Mouse (Mus musculus): ENCODE data around the gene Evi2. TPM values are rescaled to one million over a fixed set of nuclear protein-coding genes. Genes with fewer than 3 reads are reported as not detected.
A peak's percentile ranks its signal among the peaks of the same experiment; 100 is the strongest.

Evi2 gene
- total and polyA plus RNA-seq, 2 experiments from 2014 or later = 0.28 TPM; not detected in 1

GRCm38 (mm10) chr11:79566947-79567346 is 36.6 kb upstream of the Evi2 start:
- no peak overlapping the region for H3K9ac ChIP-seq (replicated peaks; ENCODE audit: low read length, poor library complexity, severe bottlenecking)
- H3K36me3 ChIP-seq (ENCODE audit: insufficient read depth, low read length) = peaks cover 53% of the 10 kb centered on the region
- no peaks in the 10 kb centered on the region for H3K4me1 ChIP-seq (ENCODE audit: insufficient read depth, low read length)
- no peak overlapping the region for H3K4me3 ChIP-seq (ENCODE audit: low read depth, low read length)
- ATAC-seq (ENCODE audit: low FRiP score) (no peak), DNase-seq (ENCODE audit: low spot score) (no peak)
- no peak overlapping the region for H3K27ac ChIP-seq (ENCODE audit: low read depth, low read length)
- H3K27me3 ChIP-seq (ENCODE audit: insufficient read depth, low read length) = no peaks in the 10 kb centered on the region
- WGBS = 65% methylated on average over 1 of the region's 1 CpGs
- TF ChIP-seq CTCF (IDR thresholded peaks at IDR 0.05) = peak; percentile 22; the same call in 1 of the 2 replicates
- no peaks in the 10 kb centered on the region for H3K9me3 ChIP-seq (ENCODE audit: low read length)
- H3K4me2 ChIP-seq (ENCODE audit: low read depth, low read length, poor library complexity, severe bottlenecking) = no peak overlapping the region

DNA sequence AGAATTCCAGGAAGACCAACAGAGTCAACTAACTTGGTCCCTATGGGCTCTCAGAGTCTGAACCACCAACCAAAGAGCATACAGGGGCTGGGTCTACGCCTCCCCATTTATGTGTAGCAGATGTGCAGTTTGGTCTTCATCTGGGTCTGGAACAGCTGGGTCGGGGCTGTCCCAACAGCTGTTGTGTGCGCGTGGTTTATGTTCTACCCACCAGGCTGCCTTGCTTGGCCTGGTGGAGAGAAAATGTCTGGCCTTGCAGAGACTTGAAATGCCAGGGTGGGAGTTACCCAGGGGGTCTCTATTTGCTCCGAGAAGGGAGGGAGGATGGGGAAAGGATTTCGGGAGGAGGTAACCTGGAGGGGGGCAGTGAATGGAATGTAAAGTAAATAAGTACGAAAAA is 33.1 kb upstream of the Evi2 start:
- no peak for ATAC-seq (ENCODE audit: low FRiP score)
- Histone ChIP-seq H3K4me1 (ENCODE audit: insufficient read depth, low read length) (no peaks in the 10 kb centered on the region), H3K27me3 (ENCODE audit: insufficient read depth, low read length) (no peaks in the 10 kb centered on the region), H3K27ac (ENCODE audit: low read depth, low read length) (no peak overlapping the region), H3K36me3 (ENCODE audit: insufficient read depth, low read length) (peaks cover 58% of the 10 kb centered on the region), H3K9ac (replicated peaks; ENCODE audit: low read length, poor library complexity, severe bottlenecking) (no peak overlapping the region), H3K4me3 (ENCODE audit: low read depth, low read length) (no peak overlapping the region), H3K9me3 (ENCODE audit: low read length) (no peaks in the 10 kb centered on the region), H3K4me2 (ENCODE audit: low read depth, low read length, poor library complexity, severe bottlenecking) (no peak overlapping the region)
- no peak for DNase-seq (ENCODE audit: low spot score)
- 93% methylated on average over 7 of the region's 7 CpGs for WGBS
- TF ChIP-seq CTCF (IDR thresholded peaks at IDR 0.05) = no peak

- ATAC-seq (ENCODE audit: low FRiP score) = no peak
These were observed 30.1 kb upstream of the Evi2 start for GRCm38 (mm10) chr11:79560536-79560935.

GRCm38 (mm10) chr11:79552622-79553021 is 22.2 kb upstream of the Evi2 start:
- Histone ChIP-seq H3K27me3 (ENCODE audit: insufficient read depth, low read length) (no peaks in the 10 kb centered on the region), H3K4me2 (ENCODE audit: low read depth, low read length, poor library complexity, severe bottlenecking) (no peak overlapping the region), H3K4me3 (ENCODE audit: low read depth, low read length) (no peak overlapping the region), H3K4me1 (ENCODE audit: insufficient read depth, low read length) (no peaks in the 10 kb centered on the region), H3K9ac (replicated peaks; ENCODE audit: low read length, poor library complexity, severe bottlenecking) (no peak overlapping the region), H3K36me3 (ENCODE audit: insufficient read depth, low read length) (peaks cover 46% of the 10 kb centered on the region), H3K27ac (ENCODE audit: low read depth, low read length) (no peak overlapping the region), H3K9me3 (ENCODE audit: low read length) (no peaks in the 10 kb centered on the region)
- DNase-seq (ENCODE audit: low spot score) (no peak), ATAC-seq (ENCODE audit: low FRiP score) (no peak)
- 75% methylated on average over 1 of the region's 1 CpGs for WGBS
- TF ChIP-seq CTCF (IDR thresholded peaks at IDR 0.05) = no peak

More at GRCm38 (mm10) chr11:79560536-79560935, 30.1 kb upstream of the Evi2 start:
- DNase-seq (ENCODE audit: low spot score) = no peak
- Histone ChIP-seq H3K4me2 (ENCODE audit: low read depth, low read length, poor library complexity, severe bottlenecking) (no peak overlapping the region), H3K27ac (ENCODE audit: low read depth, low read length) (no peak overlapping the region), H3K4me3 (ENCODE audit: low read depth, low read length) (no peak overlapping the region), H3K36me3 (ENCODE audit: insufficient read depth, low read length) (peaks cover 41% of the 10 kb centered on the region), H3K9ac (replicated peaks; ENCODE audit: low read length, poor library complexity, severe bottlenecking) (no peak overlapping the region), H3K9me3 (ENCODE audit: low read length) (no peaks in the 10 kb centered on the region), H3K27me3 (ENCODE audit: insufficient read depth, low read length) (no peaks in the 10 kb centered on the region), H3K4me1 (ENCODE audit: insufficient read depth, low read length) (no peaks in the 10 kb centered on the region)
- WGBS = 98% methylated on average over 4 of the region's 4 CpGs
- TF ChIP-seq CTCF (IDR thresholded peaks at IDR 0.05) = no peak

DNA sequence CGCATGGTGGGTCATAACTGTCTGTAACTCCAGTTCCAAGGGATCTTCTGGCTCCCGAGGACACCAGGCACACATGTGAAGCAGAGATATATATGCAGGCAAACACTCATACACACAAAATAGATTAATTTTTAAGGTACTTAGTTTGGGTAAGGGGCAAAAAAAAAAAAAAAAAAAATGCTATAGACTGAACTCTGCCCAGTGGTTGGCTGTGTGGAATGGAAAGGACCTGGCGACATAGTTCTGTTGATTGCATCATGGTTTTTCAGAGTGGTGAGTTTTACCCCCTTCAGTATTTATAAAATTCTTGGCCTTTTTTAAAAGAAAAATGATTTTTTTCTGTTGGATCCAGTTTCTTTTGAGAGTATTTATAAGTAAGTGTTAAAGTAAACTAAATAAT is 5.9 kb upstream of the Evi2 start:
- DNase-seq (ENCODE audit: low spot score) (no peak), ATAC-seq (ENCODE audit: low FRiP score) (no peak)
- H3K27me3 ChIP-seq (ENCODE audit: insufficient read depth, low read length) = no peaks in the 10 kb centered on the region
- WGBS = 94% methylated on average over 3 of the region's 3 CpGs
- H3K9me3 ChIP-seq (ENCODE audit: low read length) = no peaks in the 10 kb centered on the region
- H3K4me3 ChIP-seq (ENCODE audit: low read depth, low read length) = no peak overlapping the region
- H3K4me1 ChIP-seq (ENCODE audit: insufficient read depth, low read length) = no peaks in the 10 kb centered on the region
- H3K36me3 ChIP-seq (ENCODE audit: insufficient read depth, low read length) = peaks cover 12% of the 10 kb centered on the region; the same call in 1 of the 2 replicates
- no peak for TF ChIP-seq CTCF (IDR thresholded peaks at IDR 0.05)
- H3K27ac ChIP-seq (ENCODE audit: low read depth, low read length) = no peak overlapping the region
- H3K9ac ChIP-seq (replicated peaks; ENCODE audit: low read length, poor library complexity, severe bottlenecking) = no peak overlapping the region
- no peak overlapping the region for H3K4me2 ChIP-seq (ENCODE audit: low read depth, low read length, poor library complexity, severe bottlenecking)

DNA sequence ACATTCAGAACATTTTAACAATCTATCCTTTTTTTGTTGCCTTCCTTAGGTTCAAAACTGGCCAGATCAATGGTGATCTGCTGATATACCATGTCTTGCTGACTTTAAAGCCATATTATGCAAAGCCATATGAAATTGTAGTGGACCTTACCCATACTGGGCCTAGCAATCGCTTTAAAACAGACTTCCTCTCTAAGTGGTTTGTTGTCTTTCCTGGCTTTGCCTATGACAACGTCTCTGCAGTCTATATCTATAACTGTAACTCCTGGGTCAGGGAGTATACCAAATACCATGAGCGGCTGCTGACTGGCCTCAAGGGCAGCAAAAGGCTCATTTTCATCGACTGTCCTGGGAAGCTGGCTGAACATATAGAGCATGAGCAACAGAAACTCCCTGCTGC is 5.2 kb upstream of the Evi2 start:
- no peak for ATAC-seq (ENCODE audit: low FRiP score)
- no peaks in the 10 kb centered on the region for H3K4me1 ChIP-seq (ENCODE audit: insufficient read depth, low read length)
- WGBS = 92% methylated on average over 4 of the region's 4 CpGs

More for the DNA sequence above, 5.2 kb upstream of the Evi2 start:
- H3K4me2 ChIP-seq (ENCODE audit: low read depth, low read length, poor library complexity, severe bottlenecking) = no peak overlapping the region
- H3K27me3 ChIP-seq (ENCODE audit: insufficient read depth, low read length) = no peaks in the 10 kb centered on the region
- no peak for TF ChIP-seq CTCF (IDR thresholded peaks at IDR 0.05)
- no peak for DNase-seq (ENCODE audit: low spot score)
- H3K4me3 ChIP-seq (ENCODE audit: low read depth, low read length) = no peak overlapping the region
- no peak overlapping the region for H3K27ac ChIP-seq (ENCODE audit: low read depth, low read length)
- no peak overlapping the region for H3K9ac ChIP-seq (replicated peaks; ENCODE audit: low read length, poor library complexity, severe bottlenecking)
- no peaks in the 10 kb centered on the region for H3K9me3 ChIP-seq (ENCODE audit: low read length)
- peaks cover 9% of the 10 kb centered on the region; the same call in 1 of the 2 replicates for H3K36me3 ChIP-seq (ENCODE audit: insufficient read depth, low read length)
